Mouse (Mus musculus) heart, adult 10 weeks (tissue): ENCODE results near the gene Adamts3. TPM values are rescaled to one million over a fixed set of nuclear protein-coding genes. Genes with fewer than 3 reads are reported as not detected.

ENCODE experiments used
- polyA plus RNA-seq: library from polyadenylated mRNA; stranded (reverse); fragments of 350-450 nt; fragmentation: Illumina TruSeq; extraction: RNeasy Lipid Tissue Mini Kit (QIAGEN cat#74804); gene quantifications from one replicate; pipeline ENCODE4 v1.2.3, GENCODE M21; 2014; ENCODE audit warnings: low read depth, low replicate concordance

Gene Adamts3
- polyA plus RNA-seq = 4.3 TPM

GRCm38 (mm10) chr5:89883051-89883907 is at the start of gene Adamts3:
Gene Adamts3 (minus strand): TSS chr5:89883334.

